Mouse (Mus musculus): ENCODE measurements around the gene Syce1.
"Not testable (repeated sequence)": the region's sequence is repeated elsewhere in the genome, so short reads cannot be mapped to it uniquely, and the experiment has no call there.

Gene Syce1

DNA sequence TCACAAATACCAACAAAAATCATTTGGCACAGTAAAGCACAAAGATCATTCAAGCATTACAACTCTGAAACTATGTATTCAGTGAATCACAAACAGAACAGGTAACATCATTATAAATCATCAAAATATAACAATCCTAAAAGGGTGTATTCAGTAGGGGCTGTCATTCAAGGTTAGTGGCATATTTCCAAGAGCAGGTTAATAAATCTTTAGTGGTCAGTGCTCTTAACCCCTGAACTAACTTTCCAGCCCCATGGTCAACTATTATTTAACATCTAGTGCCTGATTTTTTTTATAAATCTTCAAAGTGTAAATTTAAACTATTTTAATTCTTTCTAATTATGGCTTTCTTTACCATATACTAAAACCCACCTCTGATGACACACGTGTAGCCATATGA lies 22.3 kb downstream of the Syce1 start:
- DNase-seq = not testable (repeated sequence)

DNA sequence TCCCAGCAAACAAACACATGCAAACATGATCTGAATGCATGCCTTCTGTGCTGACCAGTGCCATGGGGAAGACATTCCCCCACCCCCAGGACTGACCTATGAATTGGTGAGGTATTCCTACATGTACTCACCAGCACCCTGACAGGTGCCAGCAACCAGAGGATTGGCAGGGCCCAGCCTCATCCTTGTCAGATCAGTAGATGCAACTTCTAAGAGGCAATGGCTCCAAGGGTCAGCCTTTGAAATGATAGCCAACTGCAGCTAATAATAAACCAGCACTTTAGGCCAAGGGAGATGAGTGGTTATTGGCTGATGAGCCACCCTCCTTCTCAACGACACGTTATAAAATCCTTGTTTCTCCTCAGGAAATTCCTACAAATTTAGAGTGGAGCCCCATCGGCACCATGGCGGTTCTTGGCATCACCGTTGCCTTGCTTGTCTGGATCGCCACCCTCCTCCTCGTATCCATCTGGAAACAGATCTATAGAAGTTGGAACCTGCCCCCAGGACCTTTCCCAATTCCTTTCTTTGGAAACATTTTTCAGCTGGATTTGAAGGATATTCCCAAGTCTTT lies 24.1 kb downstream of the Syce1 start, which contains the start of gene Cyp2e1:
Gene Cyp2e1 (plus strand): TSS at position 293 of the 574 bp plus-strand sequence.
- DNase-seq = no peak

DNA sequence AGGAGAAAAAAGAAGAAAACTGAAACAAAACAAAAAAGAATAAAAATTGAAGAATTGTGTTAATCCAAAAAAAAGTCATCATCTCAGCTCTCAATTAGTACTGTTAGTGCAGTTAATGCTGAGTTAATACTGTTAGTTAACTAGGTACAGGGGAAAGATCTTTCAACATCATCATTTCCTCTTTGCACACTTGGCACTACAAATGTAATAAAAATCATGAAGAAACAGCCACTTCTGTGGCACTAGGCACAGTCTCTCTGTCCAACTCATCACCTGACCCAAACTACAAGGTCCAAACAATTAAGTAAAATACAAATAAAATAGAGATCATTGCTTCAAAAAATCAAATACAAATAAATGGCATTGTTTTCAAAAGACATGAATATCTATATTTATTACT lies 27.0 kb downstream of the Syce1 start:
- DNase-seq = no peak

DNA sequence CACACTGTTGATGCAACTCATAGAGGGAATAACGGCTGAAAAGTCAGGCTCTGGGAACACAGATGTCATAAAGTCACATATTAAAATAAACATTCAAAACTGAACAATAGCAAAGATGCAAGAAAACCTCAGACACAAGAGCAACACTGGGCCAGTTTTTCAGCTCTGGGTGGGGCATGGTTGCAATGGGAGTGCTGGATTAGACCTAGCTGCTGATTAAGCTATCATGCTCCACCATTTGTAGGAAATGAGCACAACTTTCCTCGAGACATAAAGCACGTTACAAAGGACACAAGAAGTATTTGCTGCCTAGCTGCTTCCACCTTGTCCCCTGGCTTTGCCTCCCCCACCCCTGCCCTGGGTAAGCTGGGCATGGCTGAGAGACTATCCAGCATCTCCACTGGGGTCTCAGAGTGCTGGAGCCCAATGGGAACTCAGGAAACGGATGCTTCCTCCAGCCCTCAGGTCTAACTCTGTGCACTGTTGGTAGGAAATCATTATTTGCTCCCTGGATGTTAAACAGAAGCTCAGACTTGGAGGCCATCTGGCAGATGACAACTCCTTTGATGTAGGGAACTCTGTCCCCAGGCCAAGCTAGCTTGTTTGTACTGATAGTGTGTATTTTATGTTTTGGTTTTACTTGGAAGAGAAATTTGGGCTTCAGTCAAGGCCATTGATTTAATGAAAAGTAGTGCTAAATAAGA lies 31.3 kb downstream of the Syce1 start:
- DNase-seq = no peak

DNA sequence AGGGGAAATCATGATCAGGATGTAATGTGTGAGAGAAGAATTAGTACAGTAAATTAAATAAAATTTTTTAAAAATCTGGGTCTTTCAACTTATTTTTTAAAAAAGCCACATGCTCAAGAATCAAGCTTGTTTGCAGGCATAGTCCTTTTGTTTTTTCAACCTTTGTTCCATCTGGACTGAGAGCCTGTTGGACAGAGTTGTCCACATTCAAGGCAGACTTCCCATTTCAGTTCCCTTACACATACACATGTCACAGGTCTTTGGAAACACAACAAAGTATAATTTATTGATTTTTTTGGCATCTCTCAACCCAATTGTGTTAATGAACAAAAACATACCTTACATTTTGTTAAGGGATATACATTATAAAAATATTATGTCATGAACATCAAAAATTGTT lies 33.1 kb downstream of the Syce1 start:
- DNase-seq = no peak

DNA sequence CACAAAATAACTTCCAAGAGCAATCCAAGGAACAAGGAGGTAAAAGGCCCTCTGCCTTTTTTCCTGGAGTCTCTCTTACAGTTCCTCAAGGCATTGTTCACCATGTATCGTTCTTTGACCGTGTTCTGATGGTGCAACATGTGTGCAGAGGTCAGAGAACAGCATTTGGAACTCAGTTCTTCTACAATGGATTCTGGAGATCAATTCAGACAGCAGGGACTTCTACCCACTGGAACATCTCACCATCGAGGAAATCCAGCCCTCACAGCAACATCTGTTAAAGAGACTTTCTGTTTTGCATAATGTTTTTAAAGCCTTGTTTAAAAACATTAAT lies 38.9 kb downstream of the Syce1 start:
- no peak for DNase-seq

DNA sequence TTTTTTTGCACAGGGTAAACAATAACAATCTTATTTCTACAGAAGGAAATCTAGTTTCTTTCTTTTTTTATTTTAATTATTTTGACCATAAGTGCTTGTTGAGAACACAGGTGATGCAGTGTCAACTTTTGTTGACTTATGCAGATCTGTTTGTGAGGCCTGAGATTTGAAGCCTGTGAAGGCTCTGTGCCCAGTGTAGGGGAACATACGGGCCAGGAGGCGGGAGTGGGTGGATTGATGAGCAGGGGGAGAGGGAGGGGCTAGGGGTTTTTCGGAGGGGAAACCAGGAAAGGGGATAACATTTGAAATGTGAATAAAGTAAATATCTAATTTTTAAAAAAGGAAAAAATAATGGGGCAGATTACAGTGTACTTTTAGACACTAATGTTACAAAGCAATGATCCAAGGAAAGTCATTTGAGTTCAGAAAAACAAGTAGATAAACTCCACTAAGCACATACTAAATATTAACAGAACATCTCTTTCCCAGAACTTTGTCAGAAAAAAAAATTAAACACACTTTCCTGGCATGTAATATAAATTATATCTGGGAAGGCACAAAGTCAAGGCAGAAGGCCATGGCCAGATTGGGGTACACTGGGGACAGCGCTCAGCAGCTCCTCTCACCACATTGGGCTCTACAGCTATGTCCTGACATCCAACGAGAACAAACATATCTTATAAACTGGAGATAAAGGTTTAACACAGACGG lies 39.4 kb downstream of the Syce1 start:
- no peak for DNase-seq

DNA sequence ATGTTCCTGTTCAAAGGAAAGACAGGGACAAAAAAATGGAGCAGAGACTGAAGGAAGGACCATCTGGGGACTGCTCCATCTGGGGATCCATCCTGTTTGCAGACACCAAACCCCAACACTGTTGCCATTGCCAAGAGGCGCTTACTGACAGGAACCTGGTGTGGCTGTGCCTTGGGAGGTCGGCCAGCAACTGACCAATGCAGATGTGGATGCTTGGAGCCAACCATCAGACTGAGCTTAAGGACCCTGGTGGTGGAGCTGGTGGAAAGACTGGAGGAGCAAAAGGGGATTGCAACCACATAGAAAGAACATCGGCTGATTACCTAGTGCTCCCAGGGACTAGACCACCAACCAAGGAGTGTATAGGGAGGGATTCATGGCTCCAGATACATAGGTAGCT lies 40.2 kb downstream of the Syce1 start:
- no peak for DNase-seq

DNA sequence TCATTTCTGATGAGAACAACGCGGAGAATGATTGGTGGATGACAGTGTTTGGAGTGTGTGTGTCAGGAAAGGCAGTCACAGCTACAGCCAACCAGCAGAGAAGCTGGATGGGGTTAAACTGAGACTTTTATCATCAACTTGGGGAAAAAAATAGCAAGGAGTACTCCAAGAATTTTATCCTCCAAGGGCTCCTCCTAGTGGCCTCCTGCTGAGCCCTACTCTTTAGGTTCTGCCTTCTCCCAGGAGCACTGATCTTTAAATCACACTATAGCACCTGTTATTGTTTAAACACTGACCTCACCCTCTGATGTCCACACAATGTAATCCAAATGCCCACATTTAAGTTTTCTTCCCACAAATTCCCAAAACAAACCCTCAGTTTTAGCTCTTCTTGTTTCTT lies 54.5 kb downstream of the Syce1 start:
- no peak for DNase-seq

All from thymus, postnatal 4 days (tissue).